Mouse (Mus musculus): ENCODE results near the gene Dxo. TPM values are rescaled to one million over a fixed set of nuclear protein-coding genes. Genes with fewer than 3 reads are reported as not detected.

Dxo gene
- polyA plus RNA-seq, 1 experiment: 47.6 TPM

GRCm38 (mm10) chr17:34838785-34839184 is 2.0 kb downstream of the Dxo start:
- TF ChIP-seq GATA1 (IDR thresholded peaks at IDR 0.05; ENCODE audit: low read length): no peak

- TF ChIP-seq GATA1 (IDR thresholded peaks at IDR 0.05; ENCODE audit: low read length): no peak
These were observed 4.0 kb downstream of the Dxo start for GRCm38 (mm10) chr17:34840736-34841307.

GRCm38 (mm10) chr17:34844884-34845283 is 8.1 kb downstream of the Dxo start:
- TF ChIP-seq GATA1 (IDR thresholded peaks at IDR 0.05; ENCODE audit: low read length): no peak

- TF ChIP-seq GATA1 (IDR thresholded peaks at IDR 0.05; ENCODE audit: low read length): no peak
These were observed 10.4 kb downstream of the Dxo start for GRCm38 (mm10) chr17:34847192-34847591.

GRCm38 (mm10) chr17:34847615-34848014 is 10.8 kb downstream of the Dxo start:
- TF ChIP-seq GATA1 (IDR thresholded peaks at IDR 0.05; ENCODE audit: low read length): no peak

- TF ChIP-seq GATA1 (IDR thresholded peaks at IDR 0.05; ENCODE audit: low read length): no peak
These were observed 13.1 kb downstream of the Dxo start, which contains the start of the genes Skiv2l and Nelfe for GRCm38 (mm10) chr17:34849722-34850516. Skiv2l (minus strand) TSS chr17:34850210. Nelfe (plus strand) TSS chr17:34850391.

GRCm38 (mm10) chr17:34850517-34851125 is 13.8 kb downstream of the Dxo start:
- no peak for TF ChIP-seq GATA1 (IDR thresholded peaks at IDR 0.05; ENCODE audit: low read length)

- no peak for TF ChIP-seq GATA1 (IDR thresholded peaks at IDR 0.05; ENCODE audit: low read length)
These were observed 16.7 kb downstream of the Dxo start for GRCm38 (mm10) chr17:34853511-34853910.

- no peak for TF ChIP-seq GATA1 (IDR thresholded peaks at IDR 0.05; ENCODE audit: low read length)
These were observed 17.9 kb downstream of the Dxo start for GRCm38 (mm10) chr17:34854761-34855160.

GRCm38 (mm10) chr17:34855825-34856224 is 19.0 kb downstream of the Dxo start:
- TF ChIP-seq GATA1 (IDR thresholded peaks at IDR 0.05; ENCODE audit: low read length): no peak

- no peak for TF ChIP-seq GATA1 (IDR thresholded peaks at IDR 0.05; ENCODE audit: low read length)
These were observed 21.9 kb downstream of the Dxo start for GRCm38 (mm10) chr17:34858670-34859069.

- TF ChIP-seq GATA1 (IDR thresholded peaks at IDR 0.05; ENCODE audit: low read length): no peak
These were observed 23.7 kb downstream of the Dxo start for GRCm38 (mm10) chr17:34860514-34860913.

GRCm38 (mm10) chr17:34861704-34862415 is 25.0 kb downstream of the Dxo start:
- no peak for TF ChIP-seq GATA1 (IDR thresholded peaks at IDR 0.05; ENCODE audit: low read length)

- no peak for TF ChIP-seq GATA1 (IDR thresholded peaks at IDR 0.05; ENCODE audit: low read length)
These were observed 25.7 kb downstream of the Dxo start, which contains the start of gene Cfb for GRCm38 (mm10) chr17:34862416-34863081. Cfb (minus strand) TSS chr17:34862518.

- TF ChIP-seq GATA1 (IDR thresholded peaks at IDR 0.05; ENCODE audit: low read length): no peak
These were observed 29.2 kb downstream of the Dxo start for GRCm38 (mm10) chr17:34865981-34866380.

Measured in G1E-ER4 (cell line).